Mouse (Mus musculus): ENCODE measurements around the gene Tmpo. TPM values are rescaled to one million over a fixed set of nuclear protein-coding genes. Genes with fewer than 3 reads are reported as not detected.

Tmpo gene
- polyA plus RNA-seq, 1 experiment from 2014 or later: 185 TPM

DNA sequence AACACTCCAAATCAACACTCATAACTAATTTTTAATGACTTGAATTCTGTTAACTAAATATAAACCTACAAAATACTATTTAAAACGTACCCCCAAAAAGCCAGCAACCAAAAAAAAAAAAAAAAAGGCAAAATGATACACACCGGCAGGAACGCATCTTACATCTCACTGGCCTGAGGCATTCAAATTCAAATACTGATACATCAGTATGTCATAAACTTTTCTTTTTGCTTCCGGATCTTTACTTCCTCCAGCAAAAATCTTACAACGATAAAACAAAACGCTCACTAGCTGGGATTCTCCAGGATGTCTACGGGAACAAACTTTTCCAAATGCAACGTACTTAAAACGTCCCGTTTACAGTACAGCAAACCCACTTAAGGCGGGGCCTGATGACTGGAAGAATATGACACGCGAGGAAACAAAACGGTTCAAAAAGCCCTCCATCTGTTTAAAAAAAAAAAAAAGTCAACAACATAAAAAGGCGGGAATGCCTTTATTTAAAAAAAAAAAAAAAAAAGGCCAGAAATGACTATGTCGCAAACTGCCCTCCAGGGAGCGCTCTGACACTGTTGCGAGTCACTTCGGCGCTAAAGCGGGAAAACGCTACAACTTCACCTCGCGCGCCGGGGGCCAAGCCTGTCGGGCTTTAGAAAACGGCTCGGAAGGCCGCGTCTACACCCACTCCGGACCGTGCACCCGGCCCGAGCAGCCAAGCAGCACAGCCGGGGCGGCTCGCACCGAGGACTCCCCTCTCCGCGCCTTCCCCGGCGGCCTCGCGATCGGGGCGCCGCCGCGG is 10.8 kb downstream of the Tmpo start:
- ATAC-seq (ENCODE audit: low read depth) (peak; percentile 47; the same call in 1 of the 2 replicates), DNase-seq (ENCODE audit: low spot score) (peak; percentile 98)
- no peaks in the 10 kb centered on the region for H3K27me3 ChIP-seq (replicated peaks; ENCODE audit: control insufficient read depth, insufficient read depth, low read length)
- peak overlapping the region; percentile 98 for H3K27ac ChIP-seq (replicated peaks; ENCODE audit: low read depth, low read length)
- H3K4me1 ChIP-seq (ENCODE audit: control insufficient read depth, insufficient read depth, low read length): peaks cover 27% of the 10 kb centered on the region
- peak overlapping the region; percentile 97 for H3K4me3 ChIP-seq (ENCODE audit: low read depth, low read length)
- H3K4me2 ChIP-seq (ENCODE audit: low read depth, low read length): peak overlapping the region; percentile 54
- peak overlapping the region; percentile 100 for H3K9ac ChIP-seq (ENCODE audit: low read depth, low read length)
- peaks cover 9% of the 10 kb centered on the region for H3K36me3 ChIP-seq (ENCODE audit: control insufficient read depth, insufficient read depth, low read length)
- 0% methylated on average over 38 of the region's 50 CpGs for WGBS
- H3K9me3 ChIP-seq (ENCODE audit: control insufficient read depth, low read length): no peaks in the 10 kb centered on the region

DNA sequence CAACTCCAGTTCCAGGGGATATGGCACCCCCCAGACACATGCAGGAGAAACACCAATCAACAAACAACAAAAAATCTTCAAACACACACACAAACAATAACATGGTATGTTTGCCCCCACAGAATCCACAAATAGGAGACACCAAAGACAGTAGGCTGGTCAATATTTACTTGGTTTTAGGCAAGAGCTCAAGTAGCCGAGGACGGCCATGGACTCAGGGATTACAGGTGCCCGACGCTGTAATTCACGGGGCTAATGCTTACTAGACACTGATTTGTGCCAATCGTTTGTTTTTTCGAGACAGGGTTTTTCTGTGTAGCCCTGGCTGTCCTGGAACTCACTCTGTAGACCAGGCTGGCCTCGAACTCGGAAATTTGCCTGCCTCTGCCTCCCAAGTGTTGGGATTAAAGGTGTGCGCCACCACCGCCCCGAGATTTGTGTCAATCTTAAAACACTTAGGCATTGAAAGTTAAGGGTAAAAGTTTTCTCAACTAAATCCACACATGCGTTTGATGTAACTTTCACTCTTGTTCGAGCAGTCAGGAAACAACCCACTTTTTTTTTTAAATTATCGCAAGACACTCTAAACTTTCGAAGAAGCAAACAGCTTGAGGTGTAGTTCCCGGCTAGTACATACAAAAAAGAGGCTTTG is 11.6 kb downstream of the Tmpo start:
- Histone ChIP-seq H3K9ac (ENCODE audit: low read depth, low read length) (peak overlapping the region; percentile 100), H3K9me3 (ENCODE audit: control insufficient read depth, low read length) (no peaks in the 10 kb centered on the region), H3K36me3 (ENCODE audit: control insufficient read depth, insufficient read depth, low read length) (peaks cover 16% of the 10 kb centered on the region), H3K4me1 (ENCODE audit: control insufficient read depth, insufficient read depth, low read length) (peaks cover 27% of the 10 kb centered on the region), H3K27ac (replicated peaks; ENCODE audit: low read depth, low read length) (peak overlapping the region; percentile 98), H3K4me3 (ENCODE audit: low read depth, low read length) (peak overlapping the region; percentile 97), H3K27me3 (replicated peaks; ENCODE audit: control insufficient read depth, insufficient read depth, low read length) (no peaks in the 10 kb centered on the region), H3K4me2 (ENCODE audit: low read depth, low read length) (peak overlapping the region; percentile 54)
- DNase-seq (ENCODE audit: low spot score) (no peak), ATAC-seq (ENCODE audit: low read depth) (no peak)
- 39% methylated on average over 17 of the region's 17 CpGs for WGBS

GRCm38 (mm10) chr10:91167352-91167751 is 13.8 kb downstream of the Tmpo start:
- peaks cover 36% of the 10 kb centered on the region for H3K36me3 ChIP-seq (ENCODE audit: control insufficient read depth, insufficient read depth, low read length)
- no peak overlapping the region for H3K9ac ChIP-seq (ENCODE audit: low read depth, low read length)
- peak overlapping the region; percentile 54 for H3K4me2 ChIP-seq (ENCODE audit: low read depth, low read length)
- H3K27ac ChIP-seq (replicated peaks; ENCODE audit: low read depth, low read length): peak overlapping the region; percentile 34; the same call in 1 of the 2 replicates
- peak overlapping the region; percentile 16 for H3K4me3 ChIP-seq (ENCODE audit: low read depth, low read length)
- H3K4me1 ChIP-seq (ENCODE audit: control insufficient read depth, insufficient read depth, low read length): peaks cover 27% of the 10 kb centered on the region
- H3K27me3 ChIP-seq (replicated peaks; ENCODE audit: control insufficient read depth, insufficient read depth, low read length): no peaks in the 10 kb centered on the region
- H3K9me3 ChIP-seq (ENCODE audit: control insufficient read depth, low read length): no peaks in the 10 kb centered on the region
- DNase-seq (ENCODE audit: low spot score) (peak; percentile 65), ATAC-seq (ENCODE audit: low read depth) (no peak)
- WGBS: 53% methylated on average over 7 of the region's 7 CpGs

DNA sequence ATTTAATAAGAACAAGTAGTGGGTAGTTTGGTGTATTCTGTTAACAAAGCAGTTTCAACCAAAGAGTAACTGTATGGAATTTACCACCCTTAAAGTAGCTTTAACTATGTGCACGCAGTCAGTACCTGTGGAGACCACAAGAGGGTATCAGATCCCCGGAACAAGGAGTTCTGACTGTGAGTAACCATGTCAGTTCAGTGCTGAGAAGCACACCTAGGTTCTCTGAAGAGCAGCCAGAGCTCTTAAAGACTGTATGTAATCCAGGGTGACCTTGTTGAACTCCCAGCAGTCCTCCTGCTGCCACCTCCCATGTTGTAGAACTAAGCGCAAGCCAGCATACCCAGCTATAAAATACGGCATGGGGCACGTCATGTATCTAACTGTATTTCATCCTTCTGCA is 14.2 kb downstream of the Tmpo start:
- DNase-seq (ENCODE audit: low spot score) (peak; percentile 65), ATAC-seq (ENCODE audit: low read depth) (no peak)
- H3K9ac ChIP-seq (ENCODE audit: low read depth, low read length): no peak overlapping the region
- 59% methylated on average over 5 of the region's 5 CpGs for WGBS
- no peaks in the 10 kb centered on the region for H3K9me3 ChIP-seq (ENCODE audit: control insufficient read depth, low read length)
- peak overlapping the region; percentile 34; the same call in 1 of the 2 replicates for H3K27ac ChIP-seq (replicated peaks; ENCODE audit: low read depth, low read length)
- peaks cover 27% of the 10 kb centered on the region for H3K4me1 ChIP-seq (ENCODE audit: control insufficient read depth, insufficient read depth, low read length)
- peak overlapping the region; percentile 16; the same call in 1 of the 2 replicates for H3K4me3 ChIP-seq (ENCODE audit: low read depth, low read length)
- H3K36me3 ChIP-seq (ENCODE audit: control insufficient read depth, insufficient read depth, low read length): peaks cover 41% of the 10 kb centered on the region
- no peaks in the 10 kb centered on the region for H3K27me3 ChIP-seq (replicated peaks; ENCODE audit: control insufficient read depth, insufficient read depth, low read length)
- peak overlapping the region; percentile 54 for H3K4me2 ChIP-seq (ENCODE audit: low read depth, low read length)

GRCm38 (mm10) chr10:91165850-91166249 is 15.3 kb downstream of the Tmpo start:
- peaks cover 51% of the 10 kb centered on the region for H3K36me3 ChIP-seq (ENCODE audit: control insufficient read depth, insufficient read depth, low read length)
- peaks cover 27% of the 10 kb centered on the region for H3K4me1 ChIP-seq (ENCODE audit: control insufficient read depth, insufficient read depth, low read length)
- H3K9me3 ChIP-seq (ENCODE audit: control insufficient read depth, low read length): no peaks in the 10 kb centered on the region
- no peaks in the 10 kb centered on the region for H3K27me3 ChIP-seq (replicated peaks; ENCODE audit: control insufficient read depth, insufficient read depth, low read length)
- no peak overlapping the region for H3K4me2 ChIP-seq (ENCODE audit: low read depth, low read length)
- no peak overlapping the region for H3K27ac ChIP-seq (replicated peaks; ENCODE audit: low read depth, low read length)
- H3K9ac ChIP-seq (ENCODE audit: low read depth, low read length): no peak overlapping the region
- H3K4me3 ChIP-seq (ENCODE audit: low read depth, low read length): no peak overlapping the region
- no peak for DNase-seq (ENCODE audit: low spot score)
- ATAC-seq (ENCODE audit: low read depth): no peak

DNA sequence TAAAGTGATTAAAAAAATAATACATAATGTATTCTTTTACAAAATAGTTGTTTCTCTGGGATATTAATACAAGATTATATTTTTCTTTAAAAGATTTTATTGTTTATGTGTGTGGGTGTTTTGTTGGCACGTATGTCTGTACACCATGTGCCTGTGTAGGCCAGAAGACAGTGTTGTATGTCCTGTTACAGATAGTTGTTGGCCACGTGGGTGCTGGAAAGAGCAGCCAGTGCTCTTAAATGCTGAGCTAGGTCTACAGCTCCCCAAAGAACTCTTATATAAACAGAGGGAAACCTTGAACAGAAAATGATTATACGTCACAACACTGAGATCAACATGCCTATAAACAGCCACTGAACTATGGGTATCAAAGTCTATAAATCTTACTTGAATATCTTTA is 16.6 kb downstream of the Tmpo start:
- peaks cover 27% of the 10 kb centered on the region for H3K4me1 ChIP-seq (ENCODE audit: control insufficient read depth, insufficient read depth, low read length)
- no peak overlapping the region for H3K27ac ChIP-seq (replicated peaks; ENCODE audit: low read depth, low read length)
- no peak overlapping the region for H3K4me3 ChIP-seq (ENCODE audit: low read depth, low read length)
- no peaks in the 10 kb centered on the region for H3K27me3 ChIP-seq (replicated peaks; ENCODE audit: control insufficient read depth, insufficient read depth, low read length)
- ATAC-seq (ENCODE audit: low read depth) (no peak), DNase-seq (ENCODE audit: low spot score) (no peak)
- WGBS: 78% methylated on average over 3 of the region's 3 CpGs
- no peak overlapping the region for H3K4me2 ChIP-seq (ENCODE audit: low read depth, low read length)
- H3K36me3 ChIP-seq (ENCODE audit: control insufficient read depth, insufficient read depth, low read length): peaks cover 65% of the 10 kb centered on the region
- no peaks in the 10 kb centered on the region for H3K9me3 ChIP-seq (ENCODE audit: control insufficient read depth, low read length)
- H3K9ac ChIP-seq (ENCODE audit: low read depth, low read length): no peak overlapping the region

DNA sequence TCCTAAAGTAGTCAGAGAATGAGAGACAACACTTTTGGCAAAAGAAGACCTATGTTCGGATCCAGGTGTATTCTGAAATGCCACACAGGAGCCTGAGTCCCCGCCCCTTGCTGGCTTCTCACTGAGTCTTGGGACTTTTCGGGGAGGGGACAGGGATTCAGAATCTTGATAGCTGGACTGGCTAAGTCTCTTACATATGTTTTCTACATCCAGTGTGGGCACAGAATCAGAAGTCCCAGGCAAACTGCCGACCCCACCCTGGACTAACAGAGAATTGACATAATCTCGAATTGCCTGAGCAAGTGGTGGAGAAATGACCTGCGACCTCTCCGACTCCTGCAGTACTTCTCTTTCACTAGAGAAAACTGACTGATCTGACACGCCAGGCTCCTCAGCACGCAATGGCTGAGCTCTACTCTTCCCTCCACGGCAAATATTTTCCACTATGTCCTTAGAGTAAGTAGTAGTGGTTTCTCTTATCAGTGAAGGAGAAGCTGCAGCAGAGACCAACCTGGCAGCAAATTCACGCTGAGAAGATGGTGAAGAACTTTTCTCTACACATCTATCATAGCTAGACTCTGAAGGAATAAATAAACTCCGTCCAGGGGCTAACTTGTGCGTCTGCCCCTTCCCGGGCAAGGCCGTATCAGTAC is 18.5 kb downstream of the Tmpo start:
- Histone ChIP-seq H3K27ac (replicated peaks; ENCODE audit: low read depth, low read length) (no peak overlapping the region), H3K9me3 (ENCODE audit: control insufficient read depth, low read length) (no peaks in the 10 kb centered on the region), H3K4me3 (ENCODE audit: low read depth, low read length) (no peak overlapping the region), H3K9ac (ENCODE audit: low read depth, low read length) (no peak overlapping the region), H3K27me3 (replicated peaks; ENCODE audit: control insufficient read depth, insufficient read depth, low read length) (no peaks in the 10 kb centered on the region), H3K4me2 (ENCODE audit: low read depth, low read length) (no peak overlapping the region), H3K4me1 (ENCODE audit: control insufficient read depth, insufficient read depth, low read length) (peaks cover 10% of the 10 kb centered on the region; the same call in 1 of the 2 replicates), H3K36me3 (ENCODE audit: control insufficient read depth, insufficient read depth, low read length) (peaks cover 79% of the 10 kb centered on the region)
- ATAC-seq (ENCODE audit: low read depth) (no peak), DNase-seq (ENCODE audit: low spot score) (no peak)
- WGBS: 85% methylated on average over 15 of the region's 15 CpGs

GRCm38 (mm10) chr10:91162077-91162476 is 19.0 kb downstream of the Tmpo start:
- Histone ChIP-seq H3K4me2 (ENCODE audit: low read depth, low read length) (no peak overlapping the region), H3K27ac (replicated peaks; ENCODE audit: low read depth, low read length) (no peak overlapping the region), H3K4me3 (ENCODE audit: low read depth, low read length) (no peak overlapping the region), H3K27me3 (replicated peaks; ENCODE audit: control insufficient read depth, insufficient read depth, low read length) (no peaks in the 10 kb centered on the region), H3K36me3 (ENCODE audit: control insufficient read depth, insufficient read depth, low read length) (peaks cover 85% of the 10 kb centered on the region), H3K9ac (ENCODE audit: low read depth, low read length) (no peak overlapping the region), H3K4me1 (ENCODE audit: control insufficient read depth, insufficient read depth, low read length) (0 out of 2 replicates have a peak, but pooled peaks cover 5% of the 10 kb centered on the region), H3K9me3 (ENCODE audit: control insufficient read depth, low read length) (no peaks in the 10 kb centered on the region)
- ATAC-seq (ENCODE audit: low read depth) (no peak), DNase-seq (ENCODE audit: low spot score) (no peak)
- WGBS: 90% methylated on average over 11 of the region's 11 CpGs
